Mouse (Mus musculus) heart, postnatal 25 days (tissue): ENCODE measurements around the gene Urb1. TPM values are rescaled to one million over a fixed set of nuclear protein-coding genes. Genes with fewer than 3 reads are reported as not detected.
A peak's percentile ranks its signal among the peaks of the same experiment; 100 is the strongest.
"Not testable (repeated sequence)": the region's sequence is repeated elsewhere in the genome, so short reads cannot be mapped to it uniquely, and the experiment has no call there.

ENCODE experiments used
- DNase-seq: peaks from one replicate; pipeline ENCODE4 v3.0.0; 2022; ENCODE audit warnings: low spot score
- intact Hi-C: fragments of 180-260 bp; cut with DNase I; formaldehyde crosslinking; loops from one replicate; pipeline ENCODE4 v1.15.1; 2025
- total RNA-seq, 2 experiments: library from RNA; stranded (reverse); gene quantifications; 2 replicates each; pipeline ENCODE4 v1.2.3; 2021

The Urb1 gene
- total RNA-seq, 2 experiments from 2014 or later: 5.7 to 6.3 TPM

DNA sequence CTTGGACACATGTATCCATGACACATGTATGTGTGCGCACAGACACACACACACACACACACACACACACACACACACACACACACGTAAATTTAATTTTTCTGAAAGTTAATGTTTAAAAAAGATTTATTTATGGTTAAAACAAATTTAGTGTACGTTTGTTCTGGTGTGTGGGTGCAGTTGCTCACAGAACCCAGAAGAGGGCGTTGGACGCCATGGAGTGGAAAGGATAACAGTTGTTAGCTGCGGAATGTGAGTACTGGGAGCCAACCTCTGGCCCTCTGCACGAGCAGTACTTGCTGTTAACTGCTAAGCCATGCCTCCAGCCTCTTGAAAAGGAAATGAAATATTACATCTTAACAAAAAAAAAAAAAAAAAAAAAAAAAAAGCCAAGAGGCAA is 16.2 kb upstream of the Urb1 start, which contains the start of gene Eva1c:
Eva1c (plus strand) TSS at position 263 of the 400 bp plus-strand sequence.
- DNase-seq: no peak
- intact Hi-C loops: no loop called here

DNA sequence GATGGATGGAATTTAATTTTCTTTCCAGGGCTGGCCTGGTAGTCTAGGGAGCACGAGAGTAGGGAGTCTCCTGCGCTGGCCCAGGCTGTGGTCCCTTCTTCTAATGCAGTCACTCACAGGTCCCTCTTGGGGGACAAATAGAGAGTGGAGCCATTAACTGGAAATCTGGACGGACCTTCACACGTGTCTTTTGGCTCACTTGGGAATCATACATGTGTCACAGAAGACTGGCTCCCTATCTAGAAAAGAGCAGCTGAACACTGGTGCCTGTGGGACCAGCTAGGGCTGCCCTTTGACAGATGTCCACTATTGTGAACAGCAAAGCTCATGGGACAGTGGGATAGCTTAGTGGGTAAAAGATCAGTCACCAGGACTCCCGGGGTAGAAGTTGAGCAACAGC is 15.8 kb upstream of the Urb1 start:
- no peak for DNase-seq
- intact Hi-C loops: no loop called here

DNA sequence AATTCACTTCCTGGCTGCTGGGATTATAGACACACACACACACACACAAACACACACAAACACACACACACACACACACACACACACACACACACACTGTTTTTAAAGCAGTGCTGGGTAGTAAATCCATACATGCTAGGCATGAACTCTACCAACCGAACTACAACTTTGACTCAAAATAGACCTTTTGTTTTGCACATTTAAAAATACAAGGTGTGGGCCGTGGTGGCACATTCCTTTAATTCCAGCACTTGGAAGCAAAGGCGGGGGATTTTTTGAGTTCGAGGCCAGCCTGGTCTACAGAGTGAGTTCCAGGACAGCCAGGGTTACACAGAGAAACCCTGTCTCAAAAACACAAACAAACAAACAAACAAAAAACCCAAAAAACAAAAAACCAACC is 13.8 kb upstream of the Urb1 start:
- DNase-seq, intact Hi-C loops: not testable (repeated sequence)

DNA sequence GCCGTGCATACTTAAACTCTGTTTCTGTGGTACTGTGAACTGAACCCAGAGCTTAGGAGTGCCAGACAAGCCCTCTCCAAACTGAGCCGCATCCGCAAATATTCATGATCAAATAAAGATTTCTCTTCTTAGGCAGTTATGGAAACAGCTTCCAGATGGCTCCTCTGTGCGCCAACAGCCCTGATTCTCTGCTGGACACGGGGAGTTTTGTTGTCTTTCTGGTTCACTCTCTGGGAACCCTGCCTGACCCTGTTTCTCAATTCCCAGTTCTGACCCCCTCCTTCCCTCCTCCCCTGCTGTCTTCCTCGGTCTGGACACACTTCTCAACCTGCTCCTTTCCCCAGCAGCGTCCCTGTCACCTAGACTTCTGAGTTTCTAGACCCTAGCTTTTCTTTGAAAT is 12.8 kb upstream of the Urb1 start:
- no peak for DNase-seq
- intact Hi-C loops: no loop called here

DNA sequence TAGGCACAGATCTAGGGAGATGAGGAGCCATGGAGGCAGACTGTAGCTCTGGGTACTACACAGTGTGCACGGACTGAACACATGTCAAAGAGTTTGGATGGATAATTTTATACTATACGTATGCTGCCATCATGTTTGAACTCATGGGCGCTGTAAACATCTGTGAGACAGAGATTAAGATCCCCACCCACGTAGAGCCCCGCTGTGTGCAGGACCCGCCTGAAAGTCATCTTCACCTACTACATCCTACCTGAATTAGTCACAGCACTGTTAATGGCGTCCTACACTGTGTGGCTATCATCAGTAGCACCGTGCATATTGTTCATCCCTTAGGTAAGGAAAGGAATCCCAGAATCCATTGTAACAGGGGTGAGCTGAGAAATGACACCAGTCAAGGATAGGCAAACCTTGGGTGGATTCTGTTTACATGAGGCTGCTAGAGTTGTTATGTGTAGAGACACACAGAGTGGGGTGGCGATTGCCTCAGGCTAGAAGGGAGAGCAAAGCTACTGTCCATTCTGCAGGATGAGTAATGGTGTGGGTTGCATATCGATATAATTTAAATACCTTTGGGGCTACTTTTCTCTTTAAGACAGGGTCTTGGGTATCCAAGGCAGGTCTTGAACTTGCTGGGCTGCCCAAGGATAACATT is 12.2 kb upstream of the Urb1 start:
- no peak for DNase-seq
- intact Hi-C loops: no loop called here

DNA sequence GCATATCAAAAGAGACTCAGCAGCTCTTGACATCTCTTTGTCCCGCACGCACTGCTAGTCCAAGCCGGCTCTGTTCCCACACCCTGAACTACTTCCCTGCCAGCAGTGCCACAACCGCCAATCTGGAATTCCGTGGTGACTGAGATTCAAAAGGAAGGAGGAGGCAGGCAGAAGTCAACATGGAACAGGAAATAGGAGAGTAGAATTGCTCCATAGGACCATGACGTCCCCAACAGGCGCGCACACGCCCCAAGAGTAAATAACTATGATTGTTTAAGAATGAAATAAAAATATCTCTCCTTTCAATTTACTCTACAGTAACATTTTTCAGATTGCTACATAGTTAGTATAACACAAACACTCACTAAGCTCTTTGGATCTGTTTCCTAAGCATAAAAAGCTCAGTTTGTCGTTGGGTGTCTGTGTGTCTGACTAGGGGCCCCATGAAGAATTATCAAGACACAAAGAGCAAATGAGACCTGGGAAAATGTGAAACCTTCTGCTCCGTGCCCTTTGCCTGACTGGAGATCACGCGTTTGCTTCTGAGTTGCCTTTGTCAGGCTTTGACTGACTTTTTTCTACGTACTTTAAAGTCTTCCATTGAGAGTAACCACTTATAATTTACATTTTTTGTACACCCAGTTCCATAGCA is 11.0 kb upstream of the Urb1 start:
- intact Hi-C loops: no loop called here
- no peak for DNase-seq

DNA sequence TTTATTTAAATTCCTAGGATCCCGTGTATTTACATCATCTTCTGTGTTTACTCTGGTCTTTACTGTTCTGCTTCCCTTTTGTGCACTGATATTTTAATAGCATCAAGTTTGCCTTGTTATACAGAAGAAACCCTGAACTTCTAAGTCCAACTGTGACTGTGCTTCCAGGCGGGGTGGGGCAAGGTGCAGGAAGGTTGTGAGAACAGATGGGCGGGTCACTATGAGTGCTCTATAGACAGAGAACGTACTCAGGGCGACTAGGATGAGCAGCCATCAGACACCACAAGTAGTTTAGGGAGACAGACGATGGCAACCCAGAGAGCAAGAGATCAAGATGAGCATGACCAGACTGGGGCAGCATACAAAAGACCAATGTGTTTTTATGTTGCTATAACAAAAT is 10.1 kb upstream of the Urb1 start:
- intact Hi-C loops: no loop called here
- DNase-seq: no peak

DNA sequence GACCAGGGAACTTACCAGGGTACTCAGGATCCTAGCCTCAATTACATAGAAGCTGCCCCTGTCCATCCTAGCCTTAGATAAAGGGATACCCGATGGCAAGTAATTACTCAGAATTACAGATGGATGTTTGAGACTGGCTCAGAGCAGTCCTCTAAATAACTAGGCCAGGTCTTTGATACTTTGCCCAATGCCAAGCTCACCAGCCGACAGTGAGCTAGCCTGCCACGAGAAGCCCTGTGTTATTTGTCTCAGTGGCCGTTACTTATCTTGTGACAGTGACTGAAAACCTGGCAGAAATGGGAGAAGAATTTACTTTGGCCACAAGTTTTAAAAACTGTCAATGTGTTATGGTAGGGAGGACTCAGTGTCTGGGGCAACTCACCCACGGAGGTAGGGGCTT is 1.9 kb upstream of the Urb1 start:
- DNase-seq: no peak
- intact Hi-C loops: no loop called here

DNA sequence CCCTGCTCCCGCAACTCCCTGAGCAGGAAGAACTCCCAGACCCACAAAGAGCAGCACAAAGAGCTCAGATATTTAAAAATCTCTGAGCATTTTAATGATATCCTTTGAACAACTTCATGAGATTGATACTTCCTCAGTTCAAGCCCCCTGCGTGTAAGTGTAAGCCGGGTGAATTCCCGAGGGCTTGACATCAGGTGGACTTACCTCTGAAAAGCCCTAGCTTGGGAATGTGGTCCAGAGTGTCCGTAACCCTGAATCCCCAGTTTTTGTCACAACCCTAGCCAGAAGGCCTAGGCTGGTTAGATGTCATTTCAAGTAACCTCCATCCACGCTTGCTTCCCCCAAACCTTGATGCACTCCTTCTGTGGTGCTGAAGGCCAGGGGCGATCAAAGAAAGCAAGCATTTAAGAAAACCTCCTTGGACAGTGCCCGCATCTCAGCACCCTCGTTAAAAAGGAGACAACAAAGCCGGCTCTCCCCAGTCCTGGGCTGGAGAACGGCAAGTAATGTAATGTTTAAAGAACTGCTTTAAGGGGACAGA is 573 bp upstream of the Urb1 start:
- intact Hi-C loops: no loop called here

DNA sequence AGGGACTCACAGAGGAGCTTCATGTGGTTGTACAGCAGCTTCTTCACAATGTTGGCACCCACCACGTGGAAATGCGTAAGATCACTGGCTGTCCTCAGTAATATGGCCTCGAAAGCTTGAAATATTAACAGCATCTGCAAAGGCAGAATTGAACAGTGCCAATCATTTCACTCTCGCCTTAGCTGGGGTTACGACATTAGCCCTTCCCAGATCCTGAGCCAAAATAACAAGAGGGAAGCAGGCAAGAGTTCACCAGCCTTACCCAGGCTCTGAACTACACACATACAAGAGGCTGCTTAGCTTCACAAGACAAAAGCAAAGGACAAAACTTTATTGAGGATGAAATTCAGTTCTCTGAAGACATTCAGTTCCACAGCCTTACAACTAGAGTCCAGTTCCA is 5.7 kb downstream of the Urb1 start:
- no peak for DNase-seq
- intact Hi-C loops: no loop called here

More for the DNA sequence above, 573 bp upstream of the Urb1 start:
- DNase-seq: no peak

DNA sequence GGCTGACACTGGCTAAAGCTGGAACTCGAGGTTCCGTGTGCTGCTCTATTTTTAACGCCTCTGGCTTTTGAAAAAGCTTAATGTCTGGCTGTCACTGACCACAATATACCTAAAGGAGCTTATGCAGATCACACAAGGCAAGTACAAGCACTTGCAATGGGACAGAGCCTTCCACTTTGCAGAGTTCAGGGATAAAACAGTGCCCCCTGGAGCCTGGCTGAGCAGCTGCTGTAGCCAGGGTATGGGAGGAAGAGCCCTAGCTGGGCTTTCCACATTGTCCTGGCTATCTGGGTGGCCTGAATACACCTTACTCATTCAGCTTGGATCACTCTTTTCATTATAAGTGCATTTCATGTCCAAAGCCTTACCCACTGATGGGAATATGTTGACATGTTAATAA is 8.3 kb downstream of the Urb1 start:
- DNase-seq: no peak

DNA sequence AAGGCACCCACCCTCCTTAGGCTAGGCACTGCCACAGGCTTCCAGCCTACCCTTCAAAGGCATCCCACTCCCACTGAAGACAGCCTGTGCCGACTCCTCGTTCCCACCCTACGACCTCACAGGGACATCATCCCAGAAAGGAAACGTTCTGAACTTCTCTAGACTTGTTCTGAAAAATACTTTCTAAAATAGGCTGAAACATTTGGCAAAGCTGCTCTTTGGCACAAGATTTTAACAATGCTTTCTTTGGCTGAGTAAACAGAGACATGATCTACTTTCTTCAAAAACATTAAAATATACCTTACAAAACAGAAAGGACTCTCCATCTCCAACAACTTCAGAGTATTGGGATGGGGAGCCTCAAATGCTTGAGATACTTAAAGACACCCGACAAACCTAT is 9.0 kb downstream of the Urb1 start:
- intact Hi-C loops: no loop called here
- DNase-seq: no peak

More for the DNA sequence above, 8.3 kb downstream of the Urb1 start:
- intact Hi-C loops: no loop called here

DNA sequence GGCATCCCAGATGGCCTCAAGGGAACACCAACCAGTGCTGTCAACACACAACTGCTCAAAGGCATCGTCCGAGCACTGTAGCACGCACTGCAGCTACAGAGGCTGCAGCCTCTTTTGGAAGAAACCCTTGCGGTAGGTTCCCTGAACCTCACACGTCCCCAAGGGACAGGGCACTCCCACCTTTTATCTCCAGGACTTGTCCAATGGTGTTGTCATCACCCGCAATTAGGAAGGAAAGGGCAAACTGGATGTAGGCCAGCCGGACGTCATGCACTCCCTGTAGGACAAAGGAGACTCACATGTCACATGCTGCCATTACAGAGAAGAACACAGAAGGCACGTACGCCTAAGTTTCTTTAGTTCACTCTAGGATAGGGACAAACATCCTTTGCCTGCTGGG is 10.4 kb downstream of the Urb1 start:
- intact Hi-C loops: no loop called here
- DNase-seq: peak; percentile 29

DNA sequence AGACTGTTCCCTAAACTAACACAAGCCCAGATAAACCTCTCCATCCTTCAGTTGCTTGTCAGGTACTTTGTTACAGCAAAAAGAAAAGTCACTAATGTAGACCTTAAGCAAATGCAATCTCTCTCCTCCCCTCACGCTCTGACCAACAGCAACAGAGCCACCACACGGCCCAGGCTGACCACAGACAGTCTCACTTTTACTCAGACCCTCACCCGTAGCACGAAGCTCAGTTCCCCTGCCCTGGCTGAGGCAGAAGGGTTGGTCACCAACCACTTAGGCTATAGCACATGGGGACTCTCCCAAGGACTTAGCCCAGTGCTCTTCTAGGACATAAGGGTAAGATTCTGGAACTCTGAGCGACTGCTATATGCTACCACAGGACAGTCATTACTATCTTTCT is 11.4 kb downstream of the Urb1 start:
- no peak for DNase-seq
- intact Hi-C loops: no loop called here

DNA sequence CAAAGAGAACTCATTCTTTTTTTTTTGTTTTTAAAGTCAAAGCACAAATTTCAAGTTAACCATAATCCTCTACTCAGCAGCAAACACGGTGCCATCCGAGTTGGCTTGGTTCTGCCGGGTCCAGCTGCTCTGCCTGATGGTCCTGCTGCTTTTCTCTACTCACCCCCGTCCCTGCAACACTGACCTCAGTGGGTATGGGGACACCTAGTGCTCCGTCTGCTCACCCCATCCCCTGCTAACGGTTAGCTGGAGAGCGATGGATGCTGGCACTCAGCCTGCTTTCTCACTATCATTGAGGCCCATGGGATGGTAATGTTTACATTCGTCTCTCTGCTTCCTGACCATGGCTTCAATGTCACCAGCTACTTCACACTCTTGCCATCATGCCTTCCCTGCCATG is 11.8 kb downstream of the Urb1 start:
- DNase-seq: no peak
- intact Hi-C loops: no loop called here

DNA sequence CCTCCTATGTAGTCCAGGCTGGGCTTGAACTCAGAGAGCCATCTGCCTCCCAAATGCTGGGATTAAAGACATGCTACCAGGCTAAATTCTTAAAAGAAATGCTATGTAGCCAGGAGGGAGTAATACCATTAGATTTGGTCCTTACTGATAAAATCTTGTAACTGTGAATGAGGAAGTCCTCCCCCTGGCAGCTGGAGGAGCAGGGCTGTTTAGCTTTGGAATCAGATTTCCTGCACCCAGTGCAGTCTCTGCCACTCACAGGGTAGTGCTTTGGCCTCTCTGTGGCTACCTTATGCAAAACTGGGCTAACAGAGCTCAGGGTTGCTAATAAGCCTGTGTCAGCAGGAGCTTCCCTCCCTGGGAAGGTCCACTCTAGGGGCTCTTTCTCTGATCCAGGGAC is 15.5 kb downstream of the Urb1 start:
- no peak for DNase-seq
- intact Hi-C loops: no loop called here

DNA sequence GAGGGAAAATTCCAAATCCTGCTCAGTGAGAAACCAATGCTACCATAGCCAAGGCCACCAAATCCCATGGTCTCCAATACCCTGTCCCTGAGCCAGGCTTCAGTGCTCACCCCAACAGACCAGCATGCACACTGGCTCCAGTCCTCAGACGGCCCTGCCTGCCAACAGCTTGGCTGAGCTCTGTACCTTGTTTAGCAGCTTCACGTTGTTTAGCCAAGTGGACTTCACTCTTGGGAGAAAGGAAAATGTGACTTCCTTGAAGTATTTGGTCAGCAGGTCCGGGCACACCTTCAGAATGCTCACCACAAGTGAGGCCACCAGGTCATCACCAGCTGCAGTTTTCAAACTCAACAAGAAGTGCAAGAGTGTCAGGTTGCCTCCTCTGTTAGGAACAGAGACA is 17.7 kb downstream of the Urb1 start:
- intact Hi-C loops: no loop called here

DNA sequence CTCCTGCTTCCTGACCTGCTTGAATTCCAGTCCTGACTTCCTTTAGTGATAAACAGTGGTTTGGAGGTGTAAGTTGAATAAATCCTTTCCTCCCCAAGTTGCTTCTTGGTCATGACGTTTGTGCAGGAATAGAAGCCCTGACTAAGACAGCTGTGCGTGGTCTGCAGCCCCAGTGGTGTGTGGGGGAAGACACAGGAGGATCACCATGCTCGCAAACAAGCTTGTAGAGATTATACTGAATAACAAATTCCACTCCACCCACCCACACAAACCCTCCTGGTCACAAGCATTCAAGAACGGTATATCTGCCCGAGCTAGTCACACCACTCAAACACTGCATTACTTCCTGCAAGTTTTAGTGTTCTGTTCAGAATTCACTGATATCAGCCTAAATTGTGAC is 18.1 kb downstream of the Urb1 start:
- DNase-seq: no peak
- intact Hi-C loops: no loop called here

More for the DNA sequence above, 17.7 kb downstream of the Urb1 start:
- no peak for DNase-seq

DNA sequence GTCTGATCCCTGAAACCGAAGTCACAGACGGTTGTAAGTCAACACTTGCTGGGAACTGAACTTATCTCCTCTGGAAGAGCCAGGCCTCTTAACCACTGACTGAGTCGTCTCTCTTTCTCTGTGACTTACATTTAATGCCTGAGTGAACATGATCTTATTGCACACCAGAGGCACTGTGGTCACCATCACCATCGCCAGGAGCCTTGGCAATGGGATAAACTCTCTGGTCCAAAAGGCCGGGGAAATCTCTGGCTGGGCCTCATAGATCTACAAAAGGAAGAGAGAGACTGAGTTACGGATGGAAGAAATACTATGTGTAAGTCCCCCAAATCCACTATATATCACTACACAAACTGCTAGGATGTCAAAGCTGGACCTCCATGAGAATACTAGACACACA is 19.3 kb downstream of the Urb1 start:
- no peak for DNase-seq
- intact Hi-C loops: no loop called here

DNA sequence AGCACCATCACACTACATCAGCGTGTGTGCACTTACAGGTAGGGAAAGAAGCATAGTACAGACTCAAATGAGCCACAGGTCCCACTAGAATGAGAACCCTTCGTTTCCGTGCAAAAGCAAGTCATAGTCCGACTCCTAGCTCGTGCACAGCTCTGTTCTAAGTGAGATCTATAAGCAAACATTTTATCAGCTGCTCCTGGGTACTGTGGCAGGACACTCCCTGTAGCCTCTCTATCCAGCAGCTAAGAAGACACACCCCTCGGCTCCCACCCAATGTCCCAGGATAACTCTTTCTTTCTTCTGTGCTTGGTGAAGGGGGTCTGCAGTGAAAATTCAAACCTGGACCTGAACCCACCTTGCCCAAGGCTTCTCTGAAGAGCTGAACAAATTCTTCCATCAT is 21.6 kb downstream of the Urb1 start:
- no peak for DNase-seq
- intact Hi-C loops: no loop called here

DNA sequence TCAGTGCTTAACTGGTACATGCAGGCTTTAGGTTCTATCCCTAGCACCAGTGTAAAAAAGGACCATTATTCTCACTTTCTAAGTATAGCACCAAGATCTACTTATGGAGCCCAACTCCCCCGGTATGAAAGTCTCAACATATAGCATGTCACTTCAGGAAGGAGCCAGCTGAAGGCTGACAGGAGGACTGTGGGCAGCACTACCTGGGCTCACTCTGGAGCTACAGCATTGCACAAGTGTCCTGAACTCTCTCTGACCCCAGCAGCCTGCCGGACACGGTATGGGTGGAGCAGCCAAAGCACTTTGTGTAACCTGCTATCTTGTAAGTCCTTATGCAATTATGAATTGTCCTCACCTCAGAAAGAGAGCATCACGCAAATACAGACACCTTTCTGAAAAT is 25.0 kb downstream of the Urb1 start:
- DNase-seq: no peak
- intact Hi-C loops: no loop called here

DNA sequence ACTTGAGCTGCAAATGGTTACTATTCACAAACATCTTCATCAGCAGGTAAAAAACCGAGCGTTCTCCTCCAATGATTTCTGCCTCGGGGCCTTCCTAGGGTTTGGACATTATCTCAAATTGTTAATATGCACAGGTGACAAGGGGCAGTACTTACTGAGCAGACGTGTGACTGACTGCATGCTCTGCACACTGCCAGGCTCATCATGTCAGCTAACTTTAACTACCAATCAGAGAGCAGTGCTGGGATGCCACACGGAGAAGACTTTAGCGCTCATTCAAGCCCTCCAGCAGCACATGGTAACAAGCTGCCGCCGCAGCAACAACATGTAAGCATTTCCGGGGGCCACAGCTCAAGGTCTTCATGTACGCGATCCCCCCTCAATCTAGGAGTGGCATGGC is 26.9 kb downstream of the Urb1 start:
- intact Hi-C loops: no loop called here
- no peak for DNase-seq
